Mouse (Mus musculus) G1E-ER4 (cell line): ENCODE data around the gene Tgfb1i1. TPM values are rescaled to one million over a fixed set of nuclear protein-coding genes. Genes with fewer than 3 reads are reported as not detected.

Experiments used
- GATA1 ChIP-seq: IDR thresholded peaks from one replicate; pipeline ENCODE4 v1.8.0; 2012; ENCODE audit warnings: low read length, inconsistent platforms
- polyA plus RNA-seq: library from polyadenylated mRNA; stranded (reverse); fragments of >175 nt; gene quantifications from 2 replicates; pipeline ENCODE4 v1.2.3, GENCODE M21; 2012

The Tgfb1i1 gene
- polyA plus RNA-seq, 1 experiment, result 0.02 TPM

- TF ChIP-seq GATA1, result no peak
Observed at GRCm38 (mm10) chr7:128297617-128298480, 51.2 kb downstream of the Tgfb1i1 start, which contains the start of gene BC017158. Gene BC017158 (minus strand): TSS chr7:128298170.

DNA sequence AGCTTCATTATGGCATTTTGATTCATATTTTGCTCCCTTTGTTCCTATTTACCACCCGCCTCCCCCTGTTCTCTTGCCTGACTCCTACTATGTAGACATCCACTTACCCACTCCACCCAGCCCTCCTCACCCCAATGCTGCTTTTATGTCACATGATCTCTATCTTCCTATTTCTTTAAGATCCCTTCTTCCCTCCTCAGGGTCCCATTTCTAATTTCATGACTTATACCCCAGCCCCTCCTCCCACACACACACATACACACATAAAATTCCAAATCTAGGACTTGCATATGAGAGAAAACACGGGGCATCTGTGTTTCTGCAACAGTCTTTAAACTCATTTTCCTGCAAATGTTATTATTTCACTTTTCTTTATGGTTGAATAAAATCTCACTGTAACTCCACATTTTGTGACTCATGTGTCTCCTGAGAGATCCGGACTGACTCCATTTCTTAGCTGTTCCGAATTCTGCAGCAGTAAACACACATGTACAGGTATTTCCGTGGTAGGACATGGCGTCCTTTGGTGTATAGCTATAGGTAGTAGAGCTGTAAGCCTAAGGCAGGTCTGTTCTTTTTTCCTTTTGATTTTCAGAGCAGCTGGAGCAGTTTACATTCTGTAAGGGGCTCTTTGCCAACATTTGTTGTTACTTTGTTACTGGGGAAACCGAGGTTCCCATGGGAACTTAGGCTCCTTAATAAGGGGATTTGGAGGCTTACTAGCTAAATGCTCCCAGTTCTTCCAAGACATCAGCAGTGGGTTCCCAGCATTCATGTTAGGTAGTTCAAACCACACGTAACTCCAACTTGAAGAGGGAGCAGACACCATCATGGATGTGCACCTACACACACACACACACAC lies 52.1 kb downstream of the Tgfb1i1 start:
- no peak for TF ChIP-seq GATA1

DNA sequence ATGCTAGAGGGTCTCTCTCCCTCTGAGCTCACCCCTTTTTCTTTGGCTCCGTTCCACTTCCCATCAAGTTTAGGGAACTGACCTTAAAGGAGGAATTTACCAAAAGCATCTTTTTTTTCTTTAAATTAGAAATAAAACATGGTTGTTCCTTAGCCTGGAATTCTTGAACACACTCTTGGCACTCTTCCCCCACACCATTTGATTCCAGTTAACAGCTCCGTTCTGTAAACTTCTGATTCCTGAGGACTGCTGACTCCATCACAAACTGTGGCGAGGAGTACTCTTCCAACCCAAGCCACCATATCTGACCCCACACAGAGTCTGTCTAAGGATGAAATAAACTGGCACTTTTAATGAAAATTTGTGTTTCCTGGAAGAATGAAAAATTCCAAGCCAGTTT lies 54.3 kb downstream of the Tgfb1i1 start:
- TF ChIP-seq GATA1, result no peak

DNA sequence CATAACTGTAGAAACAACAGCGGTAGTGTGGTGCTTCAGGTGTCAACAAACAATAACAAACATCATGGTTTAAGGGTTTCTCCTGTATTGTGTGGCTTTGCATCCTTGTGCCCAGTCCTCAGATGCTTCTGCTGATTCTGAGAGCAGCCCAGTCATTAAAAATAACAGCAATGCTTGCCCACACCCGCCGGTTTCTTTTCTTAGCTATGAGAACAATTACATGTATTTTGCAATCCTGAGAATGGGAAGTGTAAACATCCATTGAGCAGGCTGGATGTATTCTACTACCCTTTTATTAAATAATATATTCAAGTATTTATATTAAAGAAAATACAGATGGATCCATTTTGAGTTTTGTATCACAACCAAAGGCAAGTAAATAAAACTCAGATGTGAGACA lies 55.5 kb downstream of the Tgfb1i1 start:
- no peak for TF ChIP-seq GATA1

DNA sequence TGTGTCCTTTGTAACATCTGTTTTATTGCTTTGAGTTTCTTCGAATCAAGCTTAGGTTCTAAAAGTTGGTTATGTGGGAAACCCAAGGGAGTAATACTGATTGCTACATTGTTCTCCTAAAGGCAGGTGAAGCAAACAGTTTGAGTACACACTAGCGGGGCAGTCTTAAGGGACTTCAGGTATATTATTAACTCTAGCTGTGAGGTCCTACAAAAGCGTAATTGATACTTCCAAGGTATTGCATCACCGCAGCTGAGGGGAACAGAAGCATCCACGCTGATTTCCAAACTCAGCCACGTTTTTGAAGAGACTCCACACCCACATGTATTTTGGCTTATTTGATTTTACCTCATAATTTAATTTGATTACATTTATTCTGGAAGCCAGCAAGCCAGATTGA lies 57.6 kb downstream of the Tgfb1i1 start:
- no peak for TF ChIP-seq GATA1

DNA sequence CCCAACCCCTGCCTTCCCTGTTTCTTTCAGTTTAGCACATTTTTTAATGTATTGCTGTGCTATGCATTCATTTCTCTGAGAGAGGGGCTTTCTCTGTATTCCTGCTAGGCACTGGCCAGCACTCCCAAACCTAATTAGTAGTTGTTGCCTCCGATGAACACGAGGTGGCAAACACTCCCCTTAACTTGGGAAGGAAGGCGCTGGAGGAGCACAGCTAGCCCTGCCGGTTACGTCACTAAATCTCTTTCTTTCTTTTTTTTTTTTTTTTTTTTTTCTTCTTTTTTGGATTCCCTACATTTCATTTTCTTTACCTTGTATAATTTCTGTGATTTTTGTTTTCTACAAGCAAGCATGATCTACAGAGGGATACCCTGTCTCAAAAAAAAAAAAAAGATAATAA lies 58.3 kb downstream of the Tgfb1i1 start:
- no peak for TF ChIP-seq GATA1

Other genes with a start within 250 kb of the Tgfb1i1 start
- gene Trim72, start 242.9 kb upstream of the Tgfb1i1 start, polyA plus RNA-seq, result 0.04 and 0.05 TPM in 2 replicates
- gene Itgam, start 184.2 kb upstream of the Tgfb1i1 start, polyA plus RNA-seq, result not detected in 2 replicates
- gene Gm49368, start 184.1 kb upstream of the Tgfb1i1 start, polyA plus RNA-seq, result not detected in 2 replicates
- not detected in 2 replicates for gene Itgax, start 117.3 kb upstream of the Tgfb1i1 start, polyA plus RNA-seq
- not detected in 2 replicates for gene Itgad, start 92.4 kb upstream of the Tgfb1i1 start, polyA plus RNA-seq
- gene Cox6a2, start 40.4 kb upstream of the Tgfb1i1 start, polyA plus RNA-seq, result 0.92 and 1.3 TPM in 2 replicates
- 32.2 and 35.0 TPM in 2 replicates for gene Armc5, start 9.5 kb upstream of the Tgfb1i1 start, polyA plus RNA-seq
- gene 9130023H24Rik, start 8.8 kb upstream of the Tgfb1i1 start, polyA plus RNA-seq, result 0.93 and 0.95 TPM in 2 replicates
- not detected in 2 replicates for gene Slc5a2, start 18.8 kb downstream of the Tgfb1i1 start, polyA plus RNA-seq
- gene BC017158, start 51.4 kb downstream of the Tgfb1i1 start, polyA plus RNA-seq, result 39.8 and 40.9 TPM in 2 replicates
- gene Rgs10, start 171.9 kb downstream of the Tgfb1i1 start, polyA plus RNA-seq, result 91.5 and 99.0 TPM in 2 replicates
- 63.0 and 80.8 TPM in 2 replicates for gene Tial1, start 214.9 kb downstream of the Tgfb1i1 start, polyA plus RNA-seq